Mouse (Mus musculus) lung, adult 2 months (tissue): ENCODE data around the gene Foxb1.

ENCODE experiments used
- CTCF ChIP-seq: fragments of 200-500 bp; IDR thresholded peaks from 2 replicates; pipeline ENCODE4 v1.5.1; 2011; ENCODE audit warnings: mild to moderate bottlenecking, low read length, control low read depth; ENCODE audit not compliant: insufficient read depth
- POLR2A ChIP-seq: fragments of 200-500 bp; IDR thresholded peaks from 2 replicates; pipeline ENCODE4 v1.6.1; 2011; ENCODE audit warnings: low read depth, mild to moderate bottlenecking, control low read depth, low read length, borderline replicate concordance; ENCODE audit errors: extremely low read depth

- TF ChIP-seq CTCF (no peak), POLR2A (no peak)
These were observed 829 bp upstream of the Foxb1 start for GRCm38 (mm10) chr9:69761569-69761968.
